Mouse (Mus musculus): ENCODE results near the gene Trim14. TPM values are rescaled to one million over a fixed set of nuclear protein-coding genes. Genes with fewer than 3 reads are reported as not detected.

Gene Trim14
- polyA plus RNA-seq, 1 experiment from 2014 or later: 2.7 TPM

DNA sequence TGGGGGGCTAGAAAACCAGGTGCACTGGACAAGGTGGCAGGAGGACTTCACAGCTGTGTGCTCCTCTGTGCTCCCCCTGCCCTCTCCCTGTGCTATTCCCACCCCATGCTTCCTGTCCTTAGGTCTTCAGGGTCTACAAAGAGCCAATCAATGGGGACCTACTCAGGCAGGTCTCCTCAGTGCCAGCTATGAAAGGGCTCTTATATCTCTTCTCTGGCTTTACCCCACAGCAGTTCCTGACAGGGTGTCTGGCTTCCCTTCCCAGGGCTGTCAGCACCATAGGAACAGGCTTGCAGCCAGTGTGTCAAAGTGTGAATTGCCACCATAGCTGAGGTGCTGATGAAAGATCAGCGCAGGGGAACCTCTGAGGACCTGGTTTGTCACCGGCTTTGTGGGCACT, 15.4 kb downstream of the Trim14 start:
- Histone ChIP-seq H3K9me3 (replicated peaks; ENCODE audit: control insufficient read depth, low read length) (no peaks in the 10 kb centered on the region), H3K4me2 (ENCODE audit: low read depth, low read length) (no peak overlapping the region), H3K9ac (replicated peaks; ENCODE audit: low read length) (no peak overlapping the region), H3K36me3 (replicated peaks; ENCODE audit: control insufficient read depth, insufficient read depth, low read depth, low read length) (no peaks in the 10 kb centered on the region), H3K4me3 (ENCODE audit: low read depth, low read length) (no peak overlapping the region), H3K27ac (replicated peaks; ENCODE audit: low read depth, low read length) (no peak overlapping the region), H3K27me3 (ENCODE audit: control insufficient read depth, insufficient read depth, low read length) (no peaks in the 10 kb centered on the region), H3K4me1 (ENCODE audit: control insufficient read depth, insufficient read depth, low read length) (no peaks in the 10 kb centered on the region)
- no peak for DNase-seq (ENCODE audit: low spot score)
- 93% methylated on average over 2 of the region's 2 CpGs for WGBS
- no peak for ATAC-seq (replicated peaks; ENCODE audit: insufficient number of reproducible peaks, low FRiP score, low TSS enrichment, low read depth)

DNA sequence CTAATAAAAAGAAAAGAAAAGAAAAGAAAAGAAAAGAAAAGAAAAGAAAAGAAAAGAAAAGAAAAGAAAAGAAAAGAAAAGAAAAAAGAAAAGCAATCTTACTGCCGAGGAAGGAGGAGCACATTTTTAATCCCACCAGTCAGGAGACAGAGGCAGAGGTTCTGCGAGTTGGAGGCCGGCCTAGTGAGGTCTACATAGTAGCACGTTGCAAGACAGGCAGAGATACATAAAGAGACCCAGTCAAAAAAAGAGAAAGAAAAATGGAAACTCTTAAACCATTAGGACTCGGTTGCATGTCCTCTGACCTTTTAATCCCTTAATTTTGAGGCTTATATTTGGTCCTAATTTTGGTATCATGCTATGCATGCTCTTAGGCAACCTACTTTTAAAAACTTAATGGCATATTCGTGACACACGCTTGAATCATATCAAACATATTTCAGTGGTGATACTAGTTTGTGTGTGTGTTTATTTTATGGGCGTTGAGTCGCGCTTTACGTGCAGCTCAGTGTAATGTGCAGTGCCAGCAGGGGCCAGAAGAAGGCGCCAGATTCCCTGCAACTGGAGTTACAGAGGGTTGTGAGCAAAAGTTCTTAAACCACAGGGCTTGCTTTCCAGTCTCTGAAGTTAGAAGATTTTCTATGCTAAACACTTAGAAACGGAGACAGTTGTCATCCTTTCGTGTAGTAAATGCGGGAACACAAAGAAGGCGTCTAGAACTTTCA, 28.0 kb downstream of the Trim14 start:
- H3K9me3 ChIP-seq (replicated peaks; ENCODE audit: control insufficient read depth, low read length): no peaks in the 10 kb centered on the region
- no peak overlapping the region for H3K9ac ChIP-seq (replicated peaks; ENCODE audit: low read length)
- H3K4me3 ChIP-seq (ENCODE audit: low read depth, low read length): 0 out of 2 replicates have a peak overlapping the region, but pooled peaks have one; percentile 51
- H3K27ac ChIP-seq (replicated peaks; ENCODE audit: low read depth, low read length): no peak overlapping the region
- no peak overlapping the region; the same call in none of the 2 replicates for H3K4me2 ChIP-seq (ENCODE audit: low read depth, low read length)
- peaks cover 11% of the 10 kb centered on the region for H3K27me3 ChIP-seq (ENCODE audit: control insufficient read depth, insufficient read depth, low read length)
- 9% methylated on average over 16 of the region's 16 CpGs for WGBS
- DNase-seq (ENCODE audit: low spot score) (peak; percentile 82), ATAC-seq (replicated peaks; ENCODE audit: insufficient number of reproducible peaks, low FRiP score, low TSS enrichment, low read depth) (no peak)
- no peaks in the 10 kb centered on the region for H3K4me1 ChIP-seq (ENCODE audit: control insufficient read depth, insufficient read depth, low read length)
- no peaks in the 10 kb centered on the region; the same call in 1 of the 2 replicates for H3K36me3 ChIP-seq (replicated peaks; ENCODE audit: control insufficient read depth, insufficient read depth, low read depth, low read length)

GRCm38 (mm10) chr4:46506801-46507610, 28.9 kb downstream of the Trim14 start:
- H3K27me3 ChIP-seq (ENCODE audit: control insufficient read depth, insufficient read depth, low read length): peaks cover 11% of the 10 kb centered on the region
- H3K4me3 ChIP-seq (ENCODE audit: low read depth, low read length): peak overlapping the region; percentile 51
- 0% methylated on average over 83 of the region's 94 CpGs for WGBS
- peak; percentile 94 for ATAC-seq (replicated peaks; ENCODE audit: insufficient number of reproducible peaks, low FRiP score, low TSS enrichment, low read depth)
- H3K9me3 ChIP-seq (replicated peaks; ENCODE audit: control insufficient read depth, low read length): no peaks in the 10 kb centered on the region
- peak overlapping the region; percentile 96 for H3K4me2 ChIP-seq (ENCODE audit: low read depth, low read length)
- H3K27ac ChIP-seq (replicated peaks; ENCODE audit: low read depth, low read length): no peak overlapping the region; the same call in 1 of the 2 replicates
- 0 out of 2 replicates have a peak overlapping the region, but pooled peaks have one; percentile 22 for H3K9ac ChIP-seq (replicated peaks; ENCODE audit: low read length)
- H3K4me1 ChIP-seq (ENCODE audit: control insufficient read depth, insufficient read depth, low read length): no peaks in the 10 kb centered on the region
- DNase-seq (ENCODE audit: low spot score): peak; percentile 95
- no peaks in the 10 kb centered on the region; the same call in none of the 2 replicates for H3K36me3 ChIP-seq (replicated peaks; ENCODE audit: control insufficient read depth, insufficient read depth, low read depth, low read length)

GRCm38 (mm10) chr4:46505361-46506057, 30.4 kb downstream of the Trim14 start:
- H3K27ac ChIP-seq (replicated peaks; ENCODE audit: low read depth, low read length): no peak overlapping the region
- WGBS: 70% methylated on average over 8 of the region's 8 CpGs
- DNase-seq (ENCODE audit: low spot score) (no peak), ATAC-seq (replicated peaks; ENCODE audit: insufficient number of reproducible peaks, low FRiP score, low TSS enrichment, low read depth) (no peak)
- H3K4me2 ChIP-seq (ENCODE audit: low read depth, low read length): no peak overlapping the region
- no peaks in the 10 kb centered on the region for H3K4me1 ChIP-seq (ENCODE audit: control insufficient read depth, insufficient read depth, low read length)
- H3K9me3 ChIP-seq (replicated peaks; ENCODE audit: control insufficient read depth, low read length): no peaks in the 10 kb centered on the region
- no peak overlapping the region for H3K4me3 ChIP-seq (ENCODE audit: low read depth, low read length)
- no peak overlapping the region for H3K9ac ChIP-seq (replicated peaks; ENCODE audit: low read length)
- H3K27me3 ChIP-seq (ENCODE audit: control insufficient read depth, insufficient read depth, low read length): peaks cover 11% of the 10 kb centered on the region
- H3K36me3 ChIP-seq (replicated peaks; ENCODE audit: control insufficient read depth, insufficient read depth, low read depth, low read length): no peaks in the 10 kb centered on the region; the same call in none of the 2 replicates

DNA sequence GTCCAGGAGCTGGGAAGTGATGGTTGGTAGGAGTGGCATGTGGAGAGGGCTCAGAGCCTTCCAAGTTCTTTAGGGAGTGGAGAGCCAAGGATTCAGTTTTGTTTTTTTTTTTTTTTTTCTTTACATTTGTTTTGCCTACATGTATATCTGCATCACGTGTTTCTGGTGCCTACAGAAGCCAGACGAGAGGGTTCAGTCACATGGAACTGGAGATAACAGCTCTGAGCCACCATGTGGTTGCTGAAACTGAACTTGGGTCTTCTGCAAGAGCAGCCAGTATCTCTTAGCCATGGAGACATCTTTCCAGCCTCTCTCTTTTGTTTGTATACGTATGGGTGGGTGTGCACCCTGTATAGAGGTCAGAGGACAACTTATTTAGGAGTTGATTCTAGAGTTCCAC, 32.1 kb downstream of the Trim14 start:
- Histone ChIP-seq H3K27ac (replicated peaks; ENCODE audit: low read depth, low read length) (no peak overlapping the region), H3K36me3 (replicated peaks; ENCODE audit: control insufficient read depth, insufficient read depth, low read depth, low read length) (no peaks in the 10 kb centered on the region; the same call in none of the 2 replicates), H3K9me3 (replicated peaks; ENCODE audit: control insufficient read depth, low read length) (no peaks in the 10 kb centered on the region), H3K9ac (replicated peaks; ENCODE audit: low read length) (no peak overlapping the region), H3K4me3 (ENCODE audit: low read depth, low read length) (no peak overlapping the region), H3K4me1 (ENCODE audit: control insufficient read depth, insufficient read depth, low read length) (no peaks in the 10 kb centered on the region), H3K27me3 (ENCODE audit: control insufficient read depth, insufficient read depth, low read length) (peaks cover 11% of the 10 kb centered on the region), H3K4me2 (ENCODE audit: low read depth, low read length) (no peak overlapping the region)
- DNase-seq (ENCODE audit: low spot score) (no peak), ATAC-seq (replicated peaks; ENCODE audit: insufficient number of reproducible peaks, low FRiP score, low TSS enrichment, low read depth) (no peak)
- WGBS: 85% methylated on average over 3 of the region's 3 CpGs

DNA sequence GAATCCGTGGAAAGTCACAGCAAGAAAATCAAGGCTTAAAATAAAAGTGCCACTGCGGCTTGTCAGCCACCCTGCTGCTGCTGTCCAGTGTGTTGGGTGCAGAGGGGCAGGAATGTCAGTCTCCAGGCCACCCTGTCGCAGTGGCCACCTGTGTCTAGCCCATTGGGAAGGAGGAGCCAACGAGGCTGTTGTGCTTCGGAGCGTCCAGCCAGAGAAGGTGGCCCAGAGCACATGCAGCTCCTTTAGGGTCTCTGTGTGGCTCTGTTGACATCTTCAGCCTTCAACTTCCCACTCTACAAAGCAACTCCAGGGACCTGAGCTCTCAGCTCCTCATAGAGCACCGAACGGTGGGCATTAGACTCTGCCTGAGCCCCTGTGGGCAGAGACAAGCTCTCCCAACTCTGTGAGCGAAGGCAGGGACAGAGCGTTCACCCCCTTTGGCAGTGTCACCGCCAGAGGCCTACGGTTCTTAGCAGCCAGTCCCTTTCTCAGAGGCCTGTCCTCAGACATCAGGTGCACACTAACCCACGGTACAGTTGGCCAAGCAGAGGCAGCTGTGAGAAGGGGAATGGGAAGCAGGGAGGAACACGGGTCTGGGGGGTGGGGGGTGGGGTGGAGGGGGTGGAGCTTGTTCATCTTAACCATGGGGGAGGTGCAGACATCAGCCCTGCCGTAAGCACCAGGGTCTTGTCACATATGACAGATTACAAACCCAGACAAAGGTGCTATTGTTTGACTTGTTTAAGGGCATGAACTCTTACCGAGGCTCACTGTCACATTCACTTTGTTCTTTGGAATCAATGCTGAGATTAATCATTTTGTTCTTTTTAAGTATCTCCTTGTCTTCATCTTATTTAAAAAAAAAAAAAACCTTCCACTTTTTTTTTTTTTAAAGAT, 33.1 kb downstream of the Trim14 start:
- WGBS: 68% methylated on average over 16 of the region's 16 CpGs
- no peaks in the 10 kb centered on the region; the same call in none of the 2 replicates for H3K36me3 ChIP-seq (replicated peaks; ENCODE audit: control insufficient read depth, insufficient read depth, low read depth, low read length)
- no peak for DNase-seq (ENCODE audit: low spot score)
- no peak for ATAC-seq (replicated peaks; ENCODE audit: insufficient number of reproducible peaks, low FRiP score, low TSS enrichment, low read depth)
- H3K27me3 ChIP-seq (ENCODE audit: control insufficient read depth, insufficient read depth, low read length): peaks cover 11% of the 10 kb centered on the region
- H3K9ac ChIP-seq (replicated peaks; ENCODE audit: low read length): no peak overlapping the region
- no peak overlapping the region for H3K4me3 ChIP-seq (ENCODE audit: low read depth, low read length)
- H3K9me3 ChIP-seq (replicated peaks; ENCODE audit: control insufficient read depth, low read length): no peaks in the 10 kb centered on the region
- no peaks in the 10 kb centered on the region for H3K4me1 ChIP-seq (ENCODE audit: control insufficient read depth, insufficient read depth, low read length)
- H3K4me2 ChIP-seq (ENCODE audit: low read depth, low read length): no peak overlapping the region
- H3K27ac ChIP-seq (replicated peaks; ENCODE audit: low read depth, low read length): no peak overlapping the region

DNA sequence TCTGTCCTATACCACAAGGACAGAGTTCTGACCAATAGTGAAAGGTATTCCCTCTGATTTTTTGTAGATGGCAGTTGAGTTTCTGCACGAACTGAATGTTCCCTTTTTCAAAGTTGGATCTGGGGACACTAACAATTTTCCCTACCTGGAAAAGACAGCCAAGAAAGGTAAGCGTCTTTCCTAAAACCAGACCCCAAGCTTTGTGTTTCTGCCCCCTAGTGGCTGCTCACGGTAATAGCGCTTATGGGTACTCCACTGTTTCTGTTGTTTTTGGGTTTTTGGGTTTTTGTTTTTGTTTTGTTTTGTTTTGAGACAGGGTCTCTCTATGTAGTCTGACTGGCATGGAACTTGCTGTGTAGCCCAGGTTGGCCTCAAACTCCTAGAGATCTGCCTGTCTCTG, 37.0 kb downstream of the Trim14 start:
- H3K27ac ChIP-seq (replicated peaks; ENCODE audit: low read depth, low read length): no peak overlapping the region
- H3K36me3 ChIP-seq (replicated peaks; ENCODE audit: control insufficient read depth, insufficient read depth, low read depth, low read length): no peaks in the 10 kb centered on the region; the same call in none of the 2 replicates

More for the DNA sequence above, 37.0 kb downstream of the Trim14 start:
- Histone ChIP-seq H3K4me3 (ENCODE audit: low read depth, low read length) (no peak overlapping the region), H3K4me1 (ENCODE audit: control insufficient read depth, insufficient read depth, low read length) (no peaks in the 10 kb centered on the region), H3K9ac (replicated peaks; ENCODE audit: low read length) (no peak overlapping the region), H3K4me2 (ENCODE audit: low read depth, low read length) (no peak overlapping the region), H3K27me3 (ENCODE audit: control insufficient read depth, insufficient read depth, low read length) (no peaks in the 10 kb centered on the region), H3K9me3 (replicated peaks; ENCODE audit: control insufficient read depth, low read length) (no peaks in the 10 kb centered on the region)
- ATAC-seq (replicated peaks; ENCODE audit: insufficient number of reproducible peaks, low FRiP score, low TSS enrichment, low read depth) (no peak), DNase-seq (ENCODE audit: low spot score) (peak; percentile 70)
- WGBS: 16% methylated on average over 4 of the region's 4 CpGs
